Mouse (Mus musculus) G1E (cell line): Measurements from ENCODE around the gene Scfd2.

Experiments used
- CTCF ChIP-seq: IDR thresholded peaks from 2 replicates; pipeline ENCODE4 v1.5.1; 2012; ENCODE audit warnings: low read depth, low read length, inconsistent platforms, mixed read lengths
- GATA1 ChIP-seq: IDR thresholded peaks from 2 replicates; pipeline ENCODE4 v1.6.1; 2012; ENCODE audit warnings: borderline replicate concordance, low read length, inconsistent platforms, mixed read lengths
- GATA2 ChIP-seq: IDR thresholded peaks from 2 replicates; pipeline ENCODE4 v1.6.1; 2012; ENCODE audit warnings: low read depth, low read length, inconsistent platforms, borderline replicate concordance
- POLR2AphosphoS5 ChIP-seq: IDR thresholded peaks from 2 replicates; pipeline ENCODE4 v1.6.1; 2012; ENCODE audit warnings: low read depth, low read length, inconsistent platforms; ENCODE audit not compliant: insufficient replicate concordance
- TAL1 ChIP-seq: conservative IDR thresholded peaks from 2 replicates; pipeline ENCODE4 v1.6.1; 2012; ENCODE audit warnings: low read depth, low read length, inconsistent platforms, mixed read lengths

- TF ChIP-seq CTCF (no peak), POLR2AphosphoS5 (no peak), TAL1 (no peak), GATA1 (no peak), GATA2 (no peak)
Observed at GRCm38 (mm10) chr5:74380045-74380444, 151.5 kb downstream of the Scfd2 start.
